Mouse (Mus musculus): ENCODE measurements around the gene Kcnk10.

DNA sequence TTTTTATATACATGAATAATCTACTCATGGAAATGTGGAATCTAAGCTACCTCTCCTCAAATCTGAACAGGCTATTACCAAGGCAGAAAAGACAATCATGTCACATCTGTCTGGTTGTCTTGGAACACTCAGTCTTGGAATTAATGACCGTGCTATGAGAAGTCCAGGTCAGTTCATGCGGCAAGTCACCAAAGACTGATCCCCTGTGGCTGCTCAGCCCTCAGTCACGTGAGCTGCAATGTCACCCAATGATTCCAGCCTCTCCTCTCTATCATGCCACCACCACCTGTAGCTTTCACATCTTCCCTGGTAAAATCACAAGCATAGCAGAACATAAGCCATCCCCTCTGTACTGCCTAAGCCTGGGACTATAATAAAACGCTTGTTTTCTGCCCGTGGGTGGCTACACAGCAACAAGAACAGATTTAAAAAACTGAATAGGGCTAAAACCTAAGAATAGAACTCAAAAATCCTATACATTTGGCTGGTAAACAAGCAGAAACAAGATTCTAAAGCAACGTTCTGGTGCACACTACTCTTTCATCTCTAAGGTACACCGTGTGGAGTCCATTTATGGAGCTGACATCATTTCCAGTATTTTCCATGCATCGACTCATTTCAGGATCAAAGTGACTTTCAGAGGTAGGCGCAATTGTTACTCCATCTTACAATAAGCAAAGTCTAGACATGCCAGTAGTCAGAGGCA is 33.4 kb downstream of the Kcnk10 start:
- TF ChIP-seq CTCF (IDR thresholded peaks at IDR 0.05; ENCODE audit: extremely low read depth, insufficient read depth, insufficient read length, insufficient replicate concordance) (no peak), POLR2A (IDR thresholded peaks at IDR 0.05; ENCODE audit: low read depth, low read length) (no peak)

Data from spleen, adult 2 months (tissue).